Mouse (Mus musculus) lung, adult 2 months (tissue): ENCODE measurements around the gene Srr.

Source experiments
- CTCF ChIP-seq: fragments of 200-500 bp; IDR thresholded peaks from 2 replicates; pipeline ENCODE4 v1.5.1; 2011; ENCODE audit warnings: mild to moderate bottlenecking, low read length, control low read depth; ENCODE audit not compliant: insufficient read depth
- POLR2A ChIP-seq: fragments of 200-500 bp; IDR thresholded peaks from 2 replicates; pipeline ENCODE4 v1.6.1; 2011; ENCODE audit warnings: low read depth, mild to moderate bottlenecking, control low read depth, low read length, borderline replicate concordance; ENCODE audit errors: extremely low read depth

- no peak for TF ChIP-seq POLR2A
- no peak for TF ChIP-seq CTCF
Measured at GRCm38 (mm10) chr11:74959501-74959900, 33.8 kb upstream of the Srr start.
